ENCODE assay signal across 9 mouse cellular contexts in the genomic region with DNA sequence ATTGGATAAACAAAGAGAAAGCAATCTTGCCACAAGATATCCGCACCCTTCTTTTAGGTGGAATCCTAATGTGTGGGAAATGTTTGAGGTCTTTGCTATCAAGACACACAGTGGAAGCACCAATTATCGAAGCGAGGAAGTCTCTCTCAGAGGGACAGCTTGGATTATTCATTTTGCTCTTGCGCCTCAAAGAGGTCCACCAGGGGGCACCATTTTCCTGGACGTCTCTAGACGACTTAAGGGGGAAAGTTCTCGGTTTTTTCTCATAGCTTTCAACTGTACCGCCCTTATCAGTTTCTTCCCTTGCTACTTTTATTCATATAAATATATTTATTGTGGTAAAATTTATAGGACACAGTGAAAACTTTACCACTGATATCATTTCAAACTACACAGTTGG. TPM values are rescaled to one million over a fixed set of nuclear protein-coding genes. Genes with fewer than 3 reads are reported as not detected.
A peak's percentile ranks its signal among the peaks of the same experiment; 100 is the strongest.
DNase-seq lines count a peak whose midpoint lies in the region; ATAC-seq and TF ChIP-seq lines count a peak whose summit lies in the region.
"Had no signal": no experiment of that assay in that cellular context is flagged by ENCODE, and none has a peak within 500 bp of the region (broad histone marks: within the 10 kb centered on the region; RNA-seq: fewer than 3 reads in every experiment).

No protein-coding gene starts in this region.

- WGBS in lung, embryonic 14.5 days = 20% methylated on average over 8 of the region's 8 CpGs

- no peaks in the 10 kb centered on the region for H3K9me3 ChIP-seq in lung, embryonic 14.5 days (ENCODE audit: low read depth, low read length)
- H3K9me3 ChIP-seq: neural tube, embryonic 12.5 days had no signal

- DNase-seq in layer of hippocampus, adult 11-12 months (ENCODE audit: low spot score) = peak; percentile 52
- no peak for DNase-seq in layer of hippocampus, adult 9-11 months
- peak; percentile 75 for DNase-seq in adrenal gland, adult 2 months
- peak; percentile 69 for DNase-seq in embryo, embryonic 10 days (ENCODE audit: low spot score)
- DNase-seq in kidney, adult 8-10 months = peak; percentile 58 to 83
- peak; percentile 92 for DNase-seq in lung, embryonic 14.5 days
- DNase-seq in right cerebral cortex, postnatal 4 days = peak; percentile 77

- no peak overlapping the region for H3K4me3 ChIP-seq in lung, embryonic 14.5 days (ENCODE audit: low read depth, low read length)
- H3K4me3 ChIP-seq: neural tube, embryonic 12.5 days had no signal

- H3K27me3 ChIP-seq in lung, embryonic 14.5 days (ENCODE audit: insufficient read depth, low read length) = no peaks in the 10 kb centered on the region
- H3K27me3 ChIP-seq: neural tube, embryonic 12.5 days had no signal

- no peak overlapping the region for H3K27ac ChIP-seq in lung, embryonic 14.5 days (ENCODE audit: low read depth)
- H3K27ac ChIP-seq: neural tube, embryonic 12.5 days had no signal

- H3K4me1 ChIP-seq in lung, embryonic 14.5 days (ENCODE audit: insufficient read depth) = no peaks in the 10 kb centered on the region
- H3K4me1 ChIP-seq: neural tube, embryonic 12.5 days had no signal

- no peak overlapping the region for H3K4me2 ChIP-seq in lung, embryonic 14.5 days
- H3K4me2 ChIP-seq: neural tube, embryonic 12.5 days had no signal

- no peak; the same call in 1 of the 2 replicates for ATAC-seq in lung, embryonic 14.5 days (ENCODE audit: insufficient read depth)
- no peak for ATAC-seq in erythroblast, adult 5-6 weeks (replicated peaks; ENCODE audit: low FRiP score, poor library complexity, severe bottlenecking)

- no peak overlapping the region for H3K9ac ChIP-seq in lung, embryonic 14.5 days
- H3K9ac ChIP-seq: neural tube, embryonic 12.5 days had no signal

- TF ChIP-seq CTCF in lung, embryonic 14.5 days (IDR thresholded peaks at IDR 0.05; ENCODE audit: low read depth) = peak; percentile 72

- H3K36me3 ChIP-seq in lung, embryonic 14.5 days (ENCODE audit: insufficient read depth) = no peaks in the 10 kb centered on the region
- H3K36me3 ChIP-seq: neural tube, embryonic 12.5 days had no signal

RNA-seq across cellular contexts. Expression of gene Slc2a13, which starts 36.7 kb away (rescaled TPM):
- total RNA-seq in adrenal gland, adult 2 months (2021) = 1 to 10 TPM; 3.3 to 4.0 TPM
- 1.0 and 2.0 TPM in 2 replicates for polyA plus RNA-seq in adrenal gland, adult 2 months (2012; rRNA removed)
- 1.5 and 1.9 TPM in 2 replicates for polyA plus RNA-seq in lung, embryonic 14.5 days (2014; fragmentation: Nextera tagmentation; extraction: Ambion mirVana)
- not detected in 2 replicates for total RNA-seq in erythroblast, adult 5-6 weeks (2015; ENCODE audit: low replicate concordance)
- total RNA-seq in erythroblast, adult 5-6 weeks (2017; ENCODE audit: low replicate concordance) = 0.14 and 0.17 TPM in 2 replicates
